Comparison of ENCODE assay signal across 16 mouse cellular contexts in the genomic region with DNA sequence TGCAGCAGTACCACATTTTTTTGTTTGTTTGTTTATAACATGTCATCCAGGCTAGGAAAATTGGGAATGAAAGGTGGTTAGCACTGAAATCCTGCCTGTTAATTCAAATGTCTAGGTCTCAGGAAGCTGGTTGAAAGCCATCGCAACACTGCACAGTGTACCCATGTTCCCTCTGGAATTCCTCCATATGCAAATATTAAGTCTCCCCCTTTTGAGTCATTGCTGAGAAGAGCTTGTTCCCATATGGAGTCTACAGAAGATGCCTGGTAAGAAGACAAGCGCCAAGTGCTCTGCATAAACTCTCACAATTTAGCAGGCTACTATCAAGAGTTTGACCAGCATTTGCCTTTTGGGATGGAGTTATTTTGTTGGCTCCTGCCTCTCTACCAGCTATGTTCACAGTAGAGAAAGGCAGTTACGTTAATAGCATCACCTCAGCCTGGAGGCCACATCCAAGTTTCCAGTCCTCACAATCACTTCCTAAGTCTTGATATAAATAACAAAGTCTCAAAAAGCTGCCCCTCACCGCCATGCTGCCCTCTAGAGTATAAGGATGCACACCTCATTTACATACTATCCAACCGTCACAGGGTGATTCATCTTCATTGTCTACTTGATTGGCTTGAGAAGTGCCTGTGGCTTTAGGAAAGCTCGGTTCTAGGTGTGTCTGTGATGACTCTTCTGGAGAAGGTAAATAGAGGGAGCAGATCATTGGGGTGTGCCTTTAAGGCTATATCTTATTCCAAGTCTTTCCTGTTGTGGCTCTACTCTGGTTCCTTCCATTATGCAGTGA.
"Had no signal": no experiment of that assay in that cellular context is flagged by ENCODE, and none has a peak within 500 bp of the region (broad histone marks: within the 10 kb centered on the region; RNA-seq: fewer than 3 reads in every experiment).

No protein-coding gene starts in this region.

- ATAC-seq: hindbrain, embryonic 16.5 days; inflammation-experienced regulatory T-cells, adult 6 months; intestine, embryonic 15.5 days; intestine, postnatal 0 days; liver, postnatal 0 days had no signal

- DNase-seq: gastrocnemius, postnatal 14 days; heart, adult 18-20 months; heart, postnatal 10 days; heart, postnatal 4 days; kidney, adult 18-20 months; kidney, adult 8-10 months; kidney, postnatal 10 days; kidney, postnatal 25 days; kidney, postnatal 4 days; liver; liver, embryonic 13.5 days; liver, postnatal 0 days had no signal
